Mouse (Mus musculus): ENCODE data around the gene Lce3c.

Lce3c gene

GRCm38 (mm10) chr3:92944186-92944585 lies at the start of gene Lce3c:
Gene Lce3c, plus strand, starts transcription at chr3:92944486.
- no peak for DNase-seq (ENCODE audit: low spot score in 2 of 2)

GRCm38 (mm10) chr3:92894489-92894888 lies 49.8 kb upstream of the Lce3c start:
- DNase-seq (ENCODE audit: low spot score in 2 of 2) = no peak

GRCm38 (mm10) chr3:92902992-92903391 lies 41.3 kb upstream of the Lce3c start:
- peak in 1 of 2 experiments; percentile 17 for DNase-seq (ENCODE audit: low spot score in 2 of 2)

- DNase-seq (ENCODE audit: low spot score in 2 of 2) = no peak
Measured at GRCm38 (mm10) chr3:92903640-92904039, 40.6 kb upstream of the Lce3c start.

GRCm38 (mm10) chr3:92905182-92905581 lies 39.1 kb upstream of the Lce3c start:
- no peak for DNase-seq (ENCODE audit: low spot score in 2 of 2)

GRCm38 (mm10) chr3:92907571-92907970 lies 36.7 kb upstream of the Lce3c start:
- DNase-seq (ENCODE audit: low spot score in 2 of 2) = no peak

- DNase-seq (ENCODE audit: low spot score in 2 of 2) = no peak
Measured at GRCm38 (mm10) chr3:92920364-92920763, 23.9 kb upstream of the Lce3c start.

- DNase-seq (ENCODE audit: low spot score in 2 of 2) = no peak
Measured at GRCm38 (mm10) chr3:92926130-92926529, 18.2 kb upstream of the Lce3c start, which contains the start of gene Lce3a. Gene Lce3a, minus strand, starts transcription at chr3:92926230.

GRCm38 (mm10) chr3:92932679-92933078 lies 11.6 kb upstream of the Lce3c start, which contains the start of gene Lce3b:
Gene Lce3b, plus strand, starts transcription at chr3:92932979.
- DNase-seq (ENCODE audit: low spot score in 2 of 2) = no peak

- no peak for DNase-seq (ENCODE audit: low spot score in 2 of 2)
Measured at GRCm38 (mm10) chr3:92957090-92957489, 12.8 kb downstream of the Lce3c start, which contains the start of gene Lce3d. Gene Lce3d, plus strand, starts transcription at chr3:92957390.

GRCm38 (mm10) chr3:92966761-92967160 lies 22.5 kb downstream of the Lce3c start, which contains the start of gene Lce3e:
Gene Lce3e, plus strand, starts transcription at chr3:92967061.
- DNase-seq (ENCODE audit: low spot score in 2 of 2) = no peak

GRCm38 (mm10) chr3:92978484-92978883 lies 34.2 kb downstream of the Lce3c start:
- DNase-seq (ENCODE audit: low spot score in 2 of 2) = no peak

GRCm38 (mm10) chr3:92991926-92992325 lies 47.6 kb downstream of the Lce3c start, which contains the start of gene Lce3f:
Gene Lce3f, plus strand, starts transcription at chr3:92992226.
- DNase-seq (ENCODE audit: low spot score in 2 of 2) = no peak
